Mouse (Mus musculus) gastrocnemius, postnatal 14 days (tissue): ENCODE results near the gene Clasp1. TPM values are rescaled to one million over a fixed set of nuclear protein-coding genes. Genes with fewer than 3 reads are reported as not detected.
A peak's percentile ranks its signal among the peaks of the same experiment; 100 is the strongest.

Experiments used
- DNase-seq: peaks from one replicate; pipeline ENCODE4 v3.0.0; 2021; ENCODE audit warnings: mixed read lengths
- intact Hi-C: fragments of 180-260 bp; cut with DNase I; formaldehyde crosslinking; loops from one replicate; pipeline ENCODE4 v1.15.1; 2025; ENCODE audit warnings: low total_unique reads
- total RNA-seq, 2 experiments: library from RNA; stranded (reverse); gene quantifications; 2 replicates each; pipeline ENCODE4 v1.2.3; 2021

Clasp1 gene
- total RNA-seq, 2 experiments from 2014 or later = 53.0 to 66.0 TPM

DNA sequence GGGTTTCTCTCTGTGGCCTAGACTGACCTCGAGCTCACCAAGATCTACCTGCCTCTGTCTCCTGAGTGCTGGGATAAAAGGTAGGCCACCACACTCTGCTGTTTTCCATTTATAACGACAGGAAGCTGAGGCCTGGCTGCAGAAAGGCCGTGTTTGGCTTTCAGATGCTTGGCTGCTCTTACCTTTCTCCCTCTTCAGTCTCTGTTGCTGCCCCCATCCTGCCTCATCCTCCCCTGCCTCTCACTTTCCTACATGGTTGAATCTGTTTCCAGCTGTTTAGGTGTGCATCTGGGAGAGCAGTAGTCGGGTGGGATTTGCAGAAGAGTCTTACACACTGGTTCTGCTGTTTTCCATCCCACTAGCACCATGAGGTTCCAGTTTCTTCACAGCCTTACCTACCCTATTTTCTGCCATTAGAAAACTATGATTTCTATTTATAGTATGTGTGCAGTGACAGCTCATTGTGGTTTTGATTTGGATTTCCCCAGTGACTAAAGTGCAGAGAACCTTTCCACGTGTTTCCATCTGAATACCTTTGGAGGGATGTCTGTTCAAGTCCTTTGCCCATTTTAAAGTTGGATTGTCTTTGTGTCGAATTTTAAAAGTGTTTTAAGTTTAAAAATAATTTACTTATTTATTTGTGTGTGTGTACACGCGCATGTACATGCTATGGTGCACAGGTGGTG is 10.9 kb downstream of the Clasp1 start:
- intact Hi-C loops = no loop called here
- no peak for DNase-seq

DNA sequence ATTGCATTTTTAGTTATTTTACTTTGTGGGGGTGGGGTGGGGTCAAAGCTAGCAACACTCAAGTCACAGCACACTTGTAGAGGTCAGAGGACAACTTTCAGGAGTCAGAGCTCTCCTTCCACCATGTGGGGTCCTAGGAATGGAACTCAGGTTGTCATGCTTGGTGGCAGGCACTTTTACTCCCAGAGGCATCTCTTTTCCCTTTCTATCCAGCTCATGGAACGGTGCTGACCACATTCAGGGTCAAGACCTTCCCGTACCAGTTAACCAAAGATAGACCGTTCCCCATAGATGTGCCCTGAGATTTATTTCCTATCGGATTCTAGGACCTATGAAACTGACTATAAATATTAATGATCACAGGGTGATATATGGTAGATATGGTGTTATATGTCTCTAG is 13.1 kb downstream of the Clasp1 start:
- DNase-seq = no peak
- intact Hi-C loops = no loop called here

DNA sequence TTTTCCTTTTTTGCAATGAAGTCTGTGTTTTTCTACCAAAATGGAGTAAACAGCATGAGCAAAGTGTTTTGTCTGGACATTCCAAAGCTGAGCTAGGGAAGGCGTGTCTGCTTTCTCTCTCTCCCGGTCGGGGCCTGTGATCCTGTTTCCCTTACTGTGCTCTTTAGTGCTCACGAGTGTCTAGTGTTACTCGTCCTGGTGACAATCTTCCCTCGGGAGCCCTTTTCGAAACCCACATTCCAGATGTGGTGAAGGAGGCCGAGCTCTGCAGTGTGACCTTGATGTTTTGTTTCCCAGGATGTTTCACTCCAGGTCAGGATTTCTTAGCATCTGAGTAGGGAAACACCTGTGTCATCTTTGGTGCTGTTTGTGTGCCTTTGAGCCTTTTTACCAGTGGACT is 13.7 kb downstream of the Clasp1 start:
- intact Hi-C loops = no loop called here
- DNase-seq = no peak

DNA sequence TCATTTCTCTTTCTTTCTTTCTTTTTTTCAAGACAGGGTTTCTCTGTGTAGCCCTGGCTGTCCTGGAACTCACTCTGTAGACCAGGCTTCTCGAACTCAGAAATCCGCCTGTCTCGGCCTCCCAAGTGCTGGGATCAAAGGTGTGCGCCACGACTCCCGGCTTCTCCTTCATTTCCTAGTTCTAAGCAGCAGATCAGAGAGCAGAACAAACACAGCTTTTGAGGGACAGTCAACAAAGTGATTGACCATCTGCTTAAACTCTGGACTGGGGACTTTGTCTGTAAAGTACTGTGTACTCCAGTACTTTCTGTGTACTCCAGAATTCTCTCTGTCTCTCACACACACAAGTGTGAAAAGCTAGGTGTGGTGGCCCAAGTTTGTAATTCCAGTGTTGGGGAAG is 14.1 kb downstream of the Clasp1 start:
- intact Hi-C loops = no loop called here

DNA sequence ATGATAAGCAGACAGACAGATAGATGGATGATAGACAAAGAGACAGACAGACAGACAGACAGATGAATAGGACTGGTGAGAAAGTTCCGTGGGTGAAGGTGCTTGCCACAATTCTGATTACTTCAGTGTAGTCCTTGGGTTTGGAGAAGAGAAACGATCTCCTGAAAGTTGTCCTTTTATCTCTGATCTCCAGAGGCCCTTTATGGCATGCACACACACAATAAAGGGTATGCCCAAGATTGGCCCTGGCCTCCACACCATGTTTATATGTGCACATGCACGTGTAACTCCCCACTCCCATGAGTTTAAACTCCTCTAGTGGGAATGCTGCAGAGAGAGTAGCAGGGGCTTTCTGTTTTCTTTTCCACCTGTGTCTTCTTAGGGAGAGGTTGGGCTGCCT is 14.6 kb downstream of the Clasp1 start:
- intact Hi-C loops = no loop called here
- no peak for DNase-seq

More for the DNA sequence above, 14.1 kb downstream of the Clasp1 start:
- DNase-seq = no peak

DNA sequence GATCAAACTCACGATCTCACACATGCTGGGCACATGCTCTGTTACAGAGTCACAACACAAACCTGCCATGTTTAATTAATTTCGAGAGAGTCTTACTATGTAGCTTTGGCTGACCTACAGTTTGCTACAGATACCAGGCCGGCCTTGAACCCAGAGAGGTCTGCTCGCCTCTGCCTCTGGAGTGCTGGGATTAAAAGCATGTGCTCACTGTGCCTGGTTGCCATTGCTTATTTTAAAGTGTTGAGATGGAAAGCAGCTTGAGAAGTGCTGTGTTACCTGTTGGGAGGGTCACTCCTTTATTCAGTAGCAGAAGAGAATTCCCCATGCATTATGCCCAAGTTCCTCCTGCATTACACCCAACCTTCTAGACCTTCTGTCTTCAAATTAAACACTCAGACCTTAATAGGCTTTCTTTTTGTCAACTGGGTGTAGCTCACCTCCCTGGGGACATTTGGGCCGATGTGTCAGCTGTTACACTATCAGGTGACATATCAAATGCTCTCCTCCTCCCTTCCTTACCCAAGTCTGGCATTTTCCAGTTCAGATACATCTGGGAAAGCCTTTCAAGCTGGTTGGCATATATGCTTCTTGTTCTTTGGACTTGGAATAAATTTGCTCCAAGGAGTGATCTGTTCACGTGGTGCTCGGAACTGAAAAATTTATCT is 18.9 kb downstream of the Clasp1 start:
- intact Hi-C loops = no loop called here
- DNase-seq = no peak

DNA sequence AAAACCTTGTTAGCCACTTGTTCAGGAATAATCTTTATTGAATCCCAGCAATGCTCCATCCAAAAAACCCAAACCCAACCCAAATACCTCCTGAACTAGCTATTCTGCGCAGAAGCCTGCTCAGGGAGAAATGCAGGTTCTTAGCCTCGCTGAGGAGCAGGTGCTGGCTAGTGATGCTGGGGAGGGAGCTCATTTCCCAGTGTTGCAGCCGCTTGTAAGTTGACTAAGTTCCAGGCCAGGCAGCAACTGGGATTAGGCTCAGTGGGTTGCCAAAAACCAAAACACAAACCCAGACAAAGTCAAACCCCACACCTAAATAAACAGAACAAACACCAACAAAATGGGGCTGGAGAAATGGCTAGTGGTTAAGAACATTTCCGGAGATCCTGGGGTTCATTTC is 20.4 kb downstream of the Clasp1 start:
- intact Hi-C loops = no loop called here
- DNase-seq = no peak

DNA sequence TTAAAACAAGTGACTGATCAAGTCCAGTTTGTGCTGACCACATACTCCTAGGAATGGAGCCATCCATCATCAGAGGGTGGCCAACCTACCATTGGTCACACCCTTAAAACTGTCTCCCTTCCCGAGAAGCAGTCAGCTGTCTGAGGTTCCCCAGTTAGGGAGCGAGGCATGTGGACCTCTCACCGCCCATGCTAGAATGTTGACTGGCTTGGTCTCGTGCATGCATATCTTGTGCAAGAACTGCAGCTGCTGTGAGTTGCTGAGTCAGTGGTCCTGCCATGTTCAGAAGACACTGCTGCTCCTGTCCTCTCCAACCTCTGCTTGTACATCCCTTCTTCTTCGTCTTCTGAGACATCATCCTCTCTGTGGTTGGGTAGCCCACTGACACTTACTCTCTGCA is 22.0 kb downstream of the Clasp1 start:
- no peak for DNase-seq
- intact Hi-C loops = no loop called here

DNA sequence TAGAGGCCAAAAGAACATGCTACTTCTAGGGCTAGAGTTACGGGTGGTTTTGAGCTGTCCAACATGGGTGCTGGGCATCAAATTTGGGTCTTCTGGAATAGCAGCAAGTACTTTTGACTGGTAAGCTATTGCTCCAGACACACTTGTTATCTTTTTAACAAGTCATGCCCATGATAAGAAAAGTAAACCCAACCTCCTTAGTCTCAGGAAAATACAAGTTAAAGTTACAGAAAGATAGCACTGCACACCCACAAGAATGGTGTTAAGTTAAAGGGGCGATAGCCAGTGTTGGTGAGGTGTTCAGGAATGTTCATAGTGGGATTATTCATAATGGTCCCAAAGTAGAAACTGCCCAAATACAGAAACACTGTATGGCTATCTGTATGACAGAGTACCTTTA is 24.3 kb downstream of the Clasp1 start:
- intact Hi-C loops = no loop called here
- DNase-seq = no peak

DNA sequence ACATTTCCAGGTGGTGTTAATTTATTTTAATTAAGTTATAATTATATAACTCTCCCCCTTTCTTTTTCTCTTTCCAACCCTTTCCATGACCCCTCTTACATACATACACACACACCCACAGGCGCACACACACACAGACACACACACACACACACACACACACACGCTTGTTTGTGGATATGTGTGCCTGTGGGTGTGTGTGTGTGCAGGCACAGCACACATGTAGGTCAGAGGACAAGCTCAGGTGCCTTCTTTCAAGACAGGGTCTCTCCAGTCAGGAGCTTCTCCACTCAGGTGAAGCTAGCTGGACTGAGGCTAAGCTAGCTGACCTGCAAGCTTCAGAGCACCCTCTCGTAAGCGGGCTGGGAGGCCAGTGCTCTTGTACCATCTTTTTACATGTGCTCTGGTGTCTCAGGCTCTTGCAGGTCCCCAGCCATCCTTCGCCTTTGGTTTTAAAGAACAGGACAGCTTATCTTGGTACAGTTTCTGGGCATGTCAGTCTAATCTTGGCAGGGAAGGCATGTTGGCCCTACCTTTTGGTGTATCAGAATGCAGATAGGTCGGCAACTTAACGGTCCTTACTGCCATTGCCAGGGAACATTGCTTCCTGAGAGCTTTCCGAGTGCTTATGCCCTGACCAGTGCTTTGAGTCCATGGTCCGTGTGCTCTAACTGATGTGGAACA is 28.3 kb downstream of the Clasp1 start:
- intact Hi-C loops = no loop called here
- no peak for DNase-seq

DNA sequence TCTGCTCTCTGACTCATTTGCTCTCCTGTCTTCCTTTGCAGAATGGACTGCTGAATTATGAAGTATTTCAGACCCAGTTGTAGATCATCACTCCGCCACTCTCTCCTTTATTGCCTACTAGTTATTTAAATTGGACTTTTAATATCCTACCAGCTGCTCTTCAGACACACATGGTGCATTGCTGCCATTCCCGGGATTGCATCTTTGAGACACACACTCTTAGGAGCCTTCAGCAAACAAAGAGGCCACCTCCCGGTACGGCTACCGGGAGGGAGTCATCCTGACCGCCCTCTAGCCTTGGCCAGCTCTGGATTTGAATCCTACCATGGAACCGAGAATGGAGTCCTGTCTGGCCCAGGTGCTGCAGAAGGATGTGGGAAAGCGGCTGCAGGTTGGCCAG is 30.5 kb downstream of the Clasp1 start:
- no peak for DNase-seq
- intact Hi-C loops = no loop called here

DNA sequence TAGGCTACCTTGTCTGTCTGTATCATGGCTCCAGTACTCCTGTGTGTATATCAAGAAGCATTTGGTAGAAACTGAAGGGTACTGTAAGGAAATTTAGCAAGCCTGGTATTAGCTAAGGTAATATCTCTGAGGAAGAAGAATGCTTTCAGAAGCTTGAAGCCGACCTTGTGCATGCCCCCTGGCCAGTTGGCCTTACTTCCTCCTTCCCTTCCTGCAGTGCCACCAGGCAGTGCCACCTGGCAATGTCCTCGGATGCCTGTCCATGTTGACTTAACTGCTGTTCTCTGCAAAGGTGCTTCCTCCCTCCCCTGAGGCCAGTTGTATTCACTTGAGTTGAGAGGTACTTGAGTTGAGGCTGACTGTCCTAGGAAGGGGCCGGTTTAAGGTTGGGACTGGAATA is 32.3 kb downstream of the Clasp1 start:
- intact Hi-C loops = no loop called here
- DNase-seq = no peak

DNA sequence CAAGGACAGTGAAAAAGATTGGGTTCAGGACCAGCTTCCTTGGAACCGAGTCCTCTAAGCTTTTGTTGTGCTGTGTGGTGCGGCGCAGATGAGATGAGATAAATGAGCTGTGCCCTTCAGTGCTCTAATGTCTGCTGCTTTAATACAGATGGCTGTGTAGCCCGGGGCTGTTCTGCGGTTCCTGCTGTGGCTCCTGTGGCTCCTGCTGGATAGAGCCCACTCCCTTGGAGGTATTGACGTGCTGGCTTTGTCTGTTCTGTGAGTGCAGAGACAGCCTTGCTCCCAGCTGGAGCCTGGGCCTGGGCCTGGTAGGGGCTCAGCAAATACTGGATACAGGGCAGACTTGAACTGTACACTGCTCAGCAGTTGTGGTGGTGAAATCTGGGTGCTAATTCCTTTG is 34.0 kb downstream of the Clasp1 start:
- no peak for DNase-seq
- intact Hi-C loops = no loop called here

DNA sequence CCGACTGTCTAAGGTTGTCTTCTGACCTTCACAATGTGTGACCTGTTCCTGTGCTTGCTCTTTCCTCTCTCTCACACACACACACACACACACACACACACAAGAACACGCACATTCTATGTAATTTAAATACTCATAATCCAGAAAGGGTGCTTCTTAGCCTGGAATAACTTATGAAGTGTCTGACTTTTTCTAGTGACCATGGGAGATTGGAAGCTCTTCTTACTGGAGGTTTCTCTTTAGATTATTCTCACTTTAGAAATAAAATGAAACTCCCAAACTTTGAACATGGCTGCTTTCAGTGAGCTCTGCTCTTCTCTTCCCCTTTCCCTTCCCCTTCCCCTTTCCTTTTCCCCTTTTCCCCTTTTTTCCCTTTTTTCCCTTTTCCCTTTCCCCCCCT is 37.1 kb downstream of the Clasp1 start:
- no peak for DNase-seq
- intact Hi-C loops = no loop called here

DNA sequence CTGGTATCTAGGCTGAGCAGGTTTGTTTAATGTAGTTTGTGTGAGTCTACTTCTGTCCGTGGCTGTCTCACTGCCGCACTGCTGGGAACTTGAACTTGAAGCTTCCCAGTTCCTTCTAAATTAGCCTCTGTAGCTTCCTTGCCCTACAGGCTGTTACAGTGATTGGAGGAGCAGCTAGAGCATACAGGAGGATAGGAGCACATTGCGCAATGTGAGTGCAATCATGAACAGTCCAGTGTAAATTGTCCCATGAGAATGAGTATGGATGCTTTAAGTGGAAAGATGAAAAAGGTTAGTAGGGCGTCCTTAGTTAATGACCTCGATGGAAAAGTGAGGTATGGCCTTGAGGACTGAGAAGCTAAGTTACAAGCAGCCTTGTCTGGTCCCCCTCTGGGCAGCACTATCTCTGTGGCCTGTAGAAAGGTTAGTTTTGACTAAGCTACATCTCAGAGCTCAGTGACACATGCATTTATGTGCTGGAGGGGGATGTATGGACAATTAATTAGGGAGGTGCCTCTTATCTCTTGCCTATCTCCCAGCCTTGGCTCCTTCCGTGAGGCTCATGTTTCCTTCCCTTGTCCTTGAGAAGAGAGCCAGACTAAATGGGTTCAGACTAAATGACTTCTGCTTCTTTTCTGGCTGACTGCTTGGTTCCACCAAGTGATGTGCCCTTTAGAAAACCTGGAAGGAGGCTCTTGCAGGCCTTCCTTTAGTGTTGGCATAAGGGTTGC is 39.7 kb downstream of the Clasp1 start:
- intact Hi-C loops = no loop called here
- DNase-seq = no peak

DNA sequence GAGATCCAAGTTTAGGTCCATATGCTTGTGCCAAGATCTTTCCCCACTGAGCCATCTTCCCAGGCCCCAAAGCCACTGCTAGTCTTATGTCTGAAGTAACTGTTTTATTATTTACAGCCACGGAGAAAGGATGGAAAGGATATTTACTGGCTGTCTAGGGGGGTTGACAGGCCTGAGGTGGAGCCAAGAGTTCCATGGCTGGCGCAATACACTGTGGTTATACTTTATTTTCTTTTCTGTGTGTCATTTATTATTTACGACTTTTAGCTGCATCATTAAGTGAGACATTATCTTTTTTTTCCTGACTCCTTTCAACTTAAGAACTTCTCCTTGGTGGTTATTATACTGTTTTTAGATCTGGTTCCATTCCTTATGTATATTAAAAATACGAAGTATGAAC is 42.7 kb downstream of the Clasp1 start:
- intact Hi-C loops = no loop called here
- no peak for DNase-seq

DNA sequence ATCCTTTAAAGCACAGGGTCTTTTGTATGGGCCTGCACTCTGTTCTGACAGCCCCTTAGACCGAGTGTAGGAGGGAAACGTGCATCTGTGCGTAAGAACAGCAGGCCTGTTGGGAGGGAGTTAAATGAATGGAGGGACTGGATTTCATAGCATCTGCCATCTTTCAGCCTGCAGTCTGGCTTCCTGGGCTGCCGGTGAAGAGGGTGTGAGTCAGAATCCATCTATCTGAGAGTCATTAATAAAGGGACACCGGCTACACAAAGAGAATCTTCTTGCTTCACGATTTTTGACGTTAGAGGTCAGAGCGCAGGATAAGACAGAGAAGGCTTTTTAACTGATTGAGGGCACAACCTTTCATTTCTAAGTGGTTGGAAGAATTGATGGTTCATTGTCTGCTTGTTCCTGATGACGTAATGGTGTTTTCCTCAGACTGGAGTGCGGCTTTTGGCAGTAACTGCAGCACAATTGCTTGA is 46.2 kb downstream of the Clasp1 start:
- intact Hi-C loops = no loop called here
- no peak for DNase-seq

DNA sequence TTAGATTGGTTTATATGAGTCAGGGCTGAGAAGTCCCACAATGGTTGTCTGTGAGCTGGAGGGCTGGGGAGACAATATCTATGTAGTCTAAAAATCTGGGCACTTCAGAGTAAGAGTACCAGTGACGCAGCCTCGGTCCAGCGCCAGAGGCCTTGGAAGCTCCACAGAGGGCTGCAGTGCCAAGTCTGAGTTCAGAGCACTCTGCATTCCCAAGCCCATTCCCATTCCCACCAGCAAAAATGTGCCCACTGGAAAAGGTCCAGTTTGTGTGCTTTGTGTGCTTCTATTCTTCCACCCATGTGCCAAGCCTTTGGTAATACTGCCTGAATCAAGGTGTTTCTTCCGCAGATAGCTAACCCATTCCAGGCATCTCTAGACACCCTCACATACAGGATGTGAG is 49.0 kb downstream of the Clasp1 start:
- peak; percentile 16 for DNase-seq

DNA sequence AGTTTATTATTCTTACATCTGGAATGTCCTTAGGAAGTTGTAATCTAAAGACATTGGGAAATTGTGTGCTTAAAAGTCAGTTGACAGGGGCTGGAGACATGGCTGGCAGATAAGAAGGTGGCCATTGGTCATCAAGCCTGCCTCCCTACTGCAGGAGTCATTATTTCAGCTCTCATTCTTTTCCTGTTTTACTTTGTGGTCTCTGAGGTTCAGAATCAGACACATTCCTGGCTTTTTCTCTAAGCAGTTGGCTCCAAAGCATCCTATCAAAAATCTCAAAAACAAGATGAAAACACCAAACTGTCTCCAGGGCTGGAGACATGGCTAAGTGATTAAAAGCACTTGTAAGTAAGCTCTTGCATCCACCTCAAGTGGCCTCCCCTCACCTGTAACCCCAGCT is 49.5 kb downstream of the Clasp1 start:
- intact Hi-C loops = no loop called here
- no peak for DNase-seq

More for the DNA sequence above, 49.0 kb downstream of the Clasp1 start:
- intact Hi-C loops = no loop called here

DNA sequence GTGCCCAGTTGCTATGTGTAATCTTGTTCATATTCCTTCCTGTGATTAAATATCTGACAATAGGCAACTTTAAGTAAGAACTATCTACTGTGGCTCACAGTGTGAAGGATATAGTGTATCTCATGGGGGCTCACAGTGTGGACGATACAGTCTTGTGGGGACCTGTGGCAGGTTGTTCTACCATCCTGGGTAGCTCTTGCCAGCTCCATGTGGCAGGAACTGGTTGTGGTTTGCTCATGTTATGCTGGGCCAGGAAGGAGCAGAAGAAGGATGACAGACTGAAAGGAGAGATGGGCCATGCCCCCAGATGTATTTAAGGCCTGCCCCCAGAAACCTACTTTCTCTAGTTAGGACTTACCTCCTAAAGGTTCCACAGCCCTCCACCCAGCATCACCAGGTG is 51.7 kb downstream of the Clasp1 start:
- intact Hi-C loops = no loop called here
- no peak for DNase-seq
